Mouse (Mus musculus) heart, postnatal 4 days (tissue): ENCODE measurements around the gene Tango6. TPM values are rescaled to one million over a fixed set of nuclear protein-coding genes. Genes with fewer than 3 reads are reported as not detected.
"Not testable (repeated sequence)": the region's sequence is repeated elsewhere in the genome, so short reads cannot be mapped to it uniquely, and the experiment has no call there.

Experiments
- DNase-seq: peaks from one replicate; pipeline ENCODE4 v3.0.0; 2021
- total RNA-seq, 2 experiments: library from RNA; stranded (reverse); gene quantifications; 2 replicates each; pipeline ENCODE4 v1.2.3; 2021

Gene Tango6
- total RNA-seq, 2 experiments from 2014 or later: 10.4 to 10.5 TPM

- not testable (repeated sequence) for DNase-seq
Observed at GRCm38 (mm10) chr8:106884094-106884493, 201.2 kb downstream of the Tango6 start.

DNA sequence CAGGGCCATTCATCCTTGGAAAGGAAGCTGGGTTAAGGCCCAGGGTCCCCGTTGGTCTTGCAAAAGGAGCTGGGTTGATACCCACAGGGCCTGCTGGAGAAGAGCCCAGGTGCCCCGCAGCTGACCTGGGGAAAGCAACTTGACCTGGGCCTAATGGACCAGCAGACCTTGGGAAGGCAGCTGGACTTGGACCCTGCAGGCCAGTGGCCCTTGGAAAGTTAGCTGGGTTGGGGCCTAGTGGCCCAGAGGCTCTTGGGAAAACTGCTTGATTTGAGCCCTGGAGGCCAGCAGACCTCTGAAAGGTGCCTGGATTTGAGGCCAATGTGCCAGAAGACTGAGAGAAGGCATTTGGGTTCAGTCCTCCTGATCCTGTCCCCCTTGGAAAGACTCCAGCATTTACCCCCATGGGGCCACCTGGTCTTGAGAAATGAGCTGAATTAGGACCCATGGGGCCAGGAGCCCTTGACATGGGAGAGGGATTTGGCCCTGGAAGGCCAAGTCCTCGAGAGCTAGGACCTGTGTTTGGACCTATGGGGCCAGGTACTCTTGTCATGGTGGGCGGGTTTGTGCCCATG is 202.0 kb downstream of the Tango6 start:
- DNase-seq: not testable (repeated sequence)

GRCm38 (mm10) chr8:106887336-106888189 is 204.7 kb downstream of the Tango6 start:
- DNase-seq: peak; percentile 88

- DNase-seq: no peak
Observed at GRCm38 (mm10) chr8:106888803-106889202, 205.9 kb downstream of the Tango6 start.

- peak; percentile 45 for DNase-seq
Observed at GRCm38 (mm10) chr8:106892210-106892805, 209.4 kb downstream of the Tango6 start.

- peak; percentile 65 for DNase-seq
Observed at GRCm38 (mm10) chr8:106892806-106893451, 210.1 kb downstream of the Tango6 start.

DNA sequence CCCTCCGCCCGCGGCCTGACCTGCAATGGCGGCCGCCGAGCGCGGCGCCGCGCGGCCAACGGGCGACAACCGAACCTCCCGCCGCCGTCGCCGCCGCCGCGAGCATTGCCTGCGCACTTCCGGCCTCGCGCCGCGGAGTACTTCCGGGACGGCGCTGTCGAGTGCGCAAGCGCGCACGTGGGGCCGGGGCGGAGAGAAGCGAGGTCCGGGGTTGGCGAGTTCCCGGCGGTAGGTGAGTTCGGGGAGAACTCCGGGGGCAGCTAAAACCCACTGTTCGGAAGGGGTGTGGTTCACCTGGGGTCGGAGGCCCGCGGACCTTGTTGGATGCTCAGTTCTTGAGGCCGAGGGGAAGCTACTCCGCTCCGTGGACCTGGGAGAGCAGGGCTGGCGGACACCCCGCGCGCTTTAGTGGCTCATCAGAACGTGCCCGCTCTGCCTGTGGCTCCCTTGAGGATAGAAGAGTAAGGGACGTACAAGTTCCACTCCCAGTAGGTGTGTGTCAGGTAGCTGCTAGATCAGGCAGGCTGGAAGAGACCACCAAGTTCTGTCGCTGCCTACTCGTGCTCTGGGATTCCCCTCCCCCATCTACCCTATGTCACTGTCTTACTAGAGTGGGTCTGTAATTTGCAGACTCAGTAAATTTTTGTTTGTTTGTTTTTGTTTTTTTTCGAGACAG is 210.8 kb downstream of the Tango6 start, which contains the start of gene Utp4:
Utp4 (plus strand) TSS at position 156 of the 676 bp plus-strand sequence.
- peak; percentile 91 for DNase-seq

DNA sequence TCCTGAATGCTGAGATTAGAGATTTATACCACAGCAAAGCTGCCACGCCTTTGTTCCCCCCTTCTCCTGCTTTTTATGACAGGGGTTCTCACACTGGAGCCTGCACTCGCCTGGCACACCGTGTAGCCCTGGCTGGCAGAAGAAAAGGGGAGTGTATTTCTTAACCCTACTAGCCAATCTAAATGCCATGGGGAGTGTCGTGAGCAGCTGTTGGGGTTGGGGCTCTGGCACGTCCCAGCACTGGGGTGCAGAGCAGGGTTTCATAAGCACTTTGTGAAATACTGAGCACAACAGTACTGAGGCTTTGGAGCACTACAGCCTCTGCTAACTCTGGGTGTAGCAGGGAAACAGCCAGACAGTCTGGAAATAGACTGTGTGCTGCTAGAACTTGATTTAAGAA is 216.6 kb downstream of the Tango6 start:
- no peak for DNase-seq

Other genes starting within 250 kb of the Tango6 start
- not detected for gene 6030452D12Rik, start 182.5 kb upstream of the Tango6 start, total RNA-seq
- gene Cdh3, start 172.2 kb upstream of the Tango6 start, total RNA-seq: 1 to 10 TPM; 8.1 to 9.0 TPM
- 100 to 1,000 TPM; 125 to 128 TPM for gene Gm10073, start 109.6 kb upstream of the Tango6 start, total RNA-seq
- gene Cdh1, start 79.7 kb upstream of the Tango6 start, total RNA-seq: under 1 TPM; 0.10 to 0.23 TPM
- 1 to 10 TPM; 1.3 to 2.4 TPM for gene Has3, start 187.2 kb downstream of the Tango6 start, total RNA-seq
- 10 to 100 TPM; 25.1 to 30.1 TPM for gene Utp4, start 210.6 kb downstream of the Tango6 start, total RNA-seq